Mouse (Mus musculus): ENCODE data around the gene Tex37.

Tex37 gene

DNA sequence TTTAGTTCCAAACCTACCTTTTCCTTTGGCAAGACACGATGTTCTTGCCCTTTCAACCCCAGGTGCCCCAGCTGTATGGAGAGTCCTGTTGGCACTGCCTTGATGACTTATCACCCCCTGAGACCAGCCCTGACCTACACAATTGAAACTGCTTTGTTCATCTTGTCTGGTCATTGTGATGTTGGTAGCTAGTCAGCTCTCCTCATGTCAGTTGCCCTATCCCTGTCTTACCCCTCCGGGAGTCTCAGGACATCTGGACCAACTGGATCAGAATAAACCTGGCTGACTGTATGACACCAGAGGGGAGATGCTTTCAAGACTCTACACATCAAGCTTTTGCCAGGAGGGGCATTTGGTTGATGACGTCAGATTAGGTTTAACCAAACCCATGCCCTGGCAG is at the start of gene Tex37:
Gene Tex37, minus strand, starts transcription at position 101 of the 400 bp plus-strand sequence.
- no peak for DNase-seq (ENCODE audit: low spot score in 2 of 2)

DNA sequence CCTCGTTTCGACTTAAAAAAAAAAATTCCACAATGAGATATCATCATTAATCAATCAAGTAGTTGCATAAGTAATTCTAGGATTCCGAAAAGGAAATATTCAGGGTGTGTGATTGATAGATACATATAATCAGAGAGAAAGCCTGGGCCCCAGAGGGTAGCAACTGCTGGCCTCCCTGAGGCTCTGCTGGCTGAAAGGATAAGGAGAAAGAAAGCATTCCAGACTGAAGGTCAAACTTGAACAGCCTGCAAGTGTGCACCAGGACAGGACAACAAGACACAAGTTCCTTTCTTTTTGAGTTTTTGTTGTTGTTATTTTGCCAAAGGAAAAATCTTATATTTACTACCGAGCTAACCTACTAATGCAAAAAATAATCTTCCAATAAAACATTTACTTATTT is 49.6 kb upstream of the Tex37 start:
- DNase-seq (ENCODE audit: low spot score in 2 of 2) = no peak

GRCm38 (mm10) chr6:70967422-70967821 is 48.7 kb upstream of the Tex37 start:
- no peak for DNase-seq (ENCODE audit: low spot score in 2 of 2)

DNA sequence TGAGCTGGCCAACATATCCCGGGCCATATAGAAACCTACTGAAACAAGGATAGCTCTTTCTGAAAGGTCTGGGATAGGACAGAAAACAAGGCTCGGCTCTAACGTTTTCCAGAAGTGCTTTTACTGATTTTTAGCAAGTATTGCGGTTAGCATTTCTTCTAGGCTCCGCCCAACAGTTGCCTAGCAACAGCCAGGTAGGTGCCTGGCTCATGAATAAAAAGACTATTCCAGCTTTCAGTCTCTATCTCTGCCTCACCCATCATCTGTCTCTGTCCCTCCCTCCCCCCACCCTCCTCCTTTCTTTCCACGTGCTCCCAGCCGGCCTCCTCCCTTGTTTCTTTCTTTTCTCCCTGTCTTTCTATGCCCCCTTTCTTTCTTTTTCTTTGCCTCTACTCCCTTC is 47.0 kb upstream of the Tex37 start:
- DNase-seq (ENCODE audit: low spot score in 2 of 2) = no peak

DNA sequence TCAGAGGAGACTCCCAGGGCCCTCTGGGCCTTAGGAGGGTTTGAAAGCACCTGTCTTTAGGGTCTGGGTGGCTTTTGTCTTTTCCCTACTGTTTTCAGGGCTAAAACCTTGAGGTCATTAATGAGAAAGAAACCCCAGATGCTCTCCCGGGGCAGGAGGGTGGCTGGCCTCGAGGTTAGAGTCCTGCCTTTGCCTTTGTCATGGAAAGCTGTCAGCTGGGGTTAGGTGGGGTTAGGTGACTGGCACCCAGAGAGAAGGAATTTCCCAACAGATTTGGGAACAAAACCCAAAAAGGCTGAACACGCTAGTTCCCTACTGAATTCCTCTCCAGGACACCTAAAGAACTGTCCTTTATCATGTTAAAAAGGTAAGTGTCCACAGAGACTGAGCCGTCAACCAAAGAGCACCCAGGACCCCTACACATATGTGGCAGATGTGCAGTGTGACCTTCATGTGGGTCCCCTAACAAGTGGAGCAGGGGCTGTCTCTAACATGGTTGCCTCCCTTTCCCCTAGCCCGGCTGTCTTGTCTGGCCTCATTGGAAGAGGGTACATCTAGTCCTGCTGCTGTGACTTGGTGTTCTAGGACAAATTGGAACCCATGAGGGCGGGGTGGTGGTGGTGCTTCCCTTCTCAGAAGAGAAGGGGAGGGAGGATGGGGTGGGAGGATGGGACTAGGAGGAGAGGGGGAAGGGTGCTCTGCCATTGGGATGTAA is 45.5 kb upstream of the Tex37 start:
- no peak for DNase-seq (ENCODE audit: low spot score in 2 of 2)

DNA sequence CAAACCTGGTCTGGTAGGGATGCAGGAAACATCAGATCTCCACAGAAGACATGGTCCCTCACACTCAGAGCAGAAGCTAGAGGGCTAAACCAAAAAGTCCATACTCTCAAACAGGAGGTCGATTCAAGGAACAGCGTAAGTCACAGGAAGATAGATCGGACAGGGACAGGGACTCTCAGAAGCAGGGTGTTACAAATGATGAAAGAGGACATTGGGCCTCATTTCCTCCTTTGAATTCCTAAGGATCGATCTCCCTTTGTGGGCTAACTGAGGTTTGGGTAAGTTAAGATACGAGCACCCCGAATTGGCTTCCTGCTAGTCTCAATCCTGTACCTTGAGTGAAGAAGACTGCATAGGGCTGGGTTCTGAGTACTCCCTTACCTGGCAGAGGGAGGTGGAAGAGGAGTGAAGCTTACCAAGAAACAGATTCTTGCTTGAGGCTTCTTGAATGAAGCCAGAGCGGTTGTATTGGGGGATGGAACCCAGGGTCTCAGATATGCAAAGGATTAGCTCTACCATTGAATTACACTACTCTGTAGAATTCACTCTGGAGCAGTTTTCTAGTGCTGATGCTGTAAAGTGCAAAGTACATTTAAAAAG is 38.7 kb upstream of the Tex37 start:
- no peak for DNase-seq (ENCODE audit: low spot score in 2 of 2)

- DNase-seq (ENCODE audit: low spot score in 2 of 2) = no peak
Observed at GRCm38 (mm10) chr6:70956936-70957335, 38.2 kb upstream of the Tex37 start.

- no peak for DNase-seq (ENCODE audit: low spot score in 2 of 2)
Observed at GRCm38 (mm10) chr6:70956285-70956912, 37.7 kb upstream of the Tex37 start, which contains the start of gene Foxi3. Gene Foxi3 (plus strand): TSS chr6:70956531.

GRCm38 (mm10) chr6:70955841-70956240 is 37.1 kb upstream of the Tex37 start:
- no peak for DNase-seq (ENCODE audit: low spot score in 2 of 2)

- DNase-seq (ENCODE audit: low spot score in 2 of 2) = no peak
Observed at GRCm38 (mm10) chr6:70955291-70955800, 36.6 kb upstream of the Tex37 start.

GRCm38 (mm10) chr6:70954040-70954439 is 35.3 kb upstream of the Tex37 start:
- DNase-seq (ENCODE audit: low spot score in 2 of 2) = no peak

DNA sequence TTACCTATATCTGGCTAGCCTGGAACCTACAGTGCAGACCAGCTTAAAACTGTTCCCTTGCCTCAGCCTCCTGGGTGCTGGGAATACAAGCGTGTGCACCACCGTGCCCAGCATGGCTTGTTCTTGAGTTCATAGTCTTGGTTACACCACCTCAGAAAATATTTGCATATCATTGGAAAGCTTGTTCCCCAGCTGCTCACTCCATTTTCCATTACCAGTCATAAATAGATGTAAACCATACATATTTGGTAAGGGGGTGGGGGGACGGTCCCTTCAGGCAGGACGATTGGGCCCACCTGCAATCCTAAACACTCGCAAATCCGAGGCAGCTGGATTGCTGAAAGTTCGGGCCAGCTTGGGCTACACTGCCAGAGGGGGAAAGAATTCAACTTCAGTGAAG is 34.5 kb upstream of the Tex37 start:
- no peak for DNase-seq (ENCODE audit: low spot score in 2 of 2)

GRCm38 (mm10) chr6:70931801-70932200 is 13.1 kb upstream of the Tex37 start:
- DNase-seq (ENCODE audit: low spot score in 2 of 2) = no peak

GRCm38 (mm10) chr6:70921274-70922074 is 2.7 kb upstream of the Tex37 start:
- no peak for DNase-seq (ENCODE audit: low spot score in 2 of 2)

GRCm38 (mm10) chr6:70912396-70912765 is 6.3 kb downstream of the Tex37 start:
- no peak for DNase-seq (ENCODE audit: low spot score in 2 of 2)

DNA sequence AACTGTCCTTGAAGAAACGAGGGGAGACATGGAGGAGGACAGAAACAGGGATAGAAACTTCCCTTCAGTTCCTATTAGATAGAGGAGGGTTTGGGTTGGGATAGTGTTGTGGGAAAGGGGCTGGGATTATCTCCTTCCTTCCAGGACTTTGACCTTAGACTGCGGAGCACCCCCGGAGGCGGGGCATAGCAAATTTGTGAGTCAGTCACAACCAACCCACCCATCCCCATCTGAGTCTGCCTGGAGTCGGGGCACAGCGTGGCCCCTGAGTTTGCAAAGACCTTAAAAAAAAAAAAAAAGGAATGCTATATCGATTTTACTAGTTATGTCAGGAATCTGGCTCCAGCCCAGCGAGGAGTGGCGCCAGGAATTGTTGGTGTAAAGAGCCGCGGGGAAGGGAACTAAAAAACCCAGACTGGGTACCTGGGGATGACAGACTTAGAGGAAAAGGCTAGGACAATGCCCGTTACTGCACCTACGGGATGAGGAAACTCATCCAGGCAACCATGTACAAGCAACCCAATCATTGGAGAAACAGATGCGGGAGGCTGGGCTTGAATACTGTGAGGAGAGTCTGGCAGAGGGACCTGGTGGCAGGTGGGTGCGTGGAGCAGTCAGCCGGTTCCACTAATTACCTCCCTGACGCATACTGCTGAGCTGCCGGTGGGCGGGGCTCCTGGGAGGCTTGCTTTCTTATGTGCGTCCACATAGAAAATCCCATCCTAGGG is 6.9 kb downstream of the Tex37 start:
- no peak for DNase-seq (ENCODE audit: low spot score in 2 of 2)

- DNase-seq (ENCODE audit: low spot score in 2 of 2) = no peak
Observed at GRCm38 (mm10) chr6:70910285-70910684, 8.4 kb downstream of the Tex37 start.

- no peak for DNase-seq (ENCODE audit: low spot score in 2 of 2)
Observed at GRCm38 (mm10) chr6:70909572-70909971, 9.2 kb downstream of the Tex37 start.

- DNase-seq (ENCODE audit: low spot score in 2 of 2) = no peak
Observed at GRCm38 (mm10) chr6:70903689-70904088, 15.0 kb downstream of the Tex37 start.

GRCm38 (mm10) chr6:70899594-70900003 is 19.1 kb downstream of the Tex37 start:
- no peak for DNase-seq (ENCODE audit: low spot score in 2 of 2)

GRCm38 (mm10) chr6:70898166-70898565 is 20.6 kb downstream of the Tex37 start:
- no peak for DNase-seq (ENCODE audit: low spot score in 2 of 2)

All from spleen, postnatal 36 days (tissue).